Mouse (Mus musculus): ENCODE results near the gene Cd300ld2.

DNA sequence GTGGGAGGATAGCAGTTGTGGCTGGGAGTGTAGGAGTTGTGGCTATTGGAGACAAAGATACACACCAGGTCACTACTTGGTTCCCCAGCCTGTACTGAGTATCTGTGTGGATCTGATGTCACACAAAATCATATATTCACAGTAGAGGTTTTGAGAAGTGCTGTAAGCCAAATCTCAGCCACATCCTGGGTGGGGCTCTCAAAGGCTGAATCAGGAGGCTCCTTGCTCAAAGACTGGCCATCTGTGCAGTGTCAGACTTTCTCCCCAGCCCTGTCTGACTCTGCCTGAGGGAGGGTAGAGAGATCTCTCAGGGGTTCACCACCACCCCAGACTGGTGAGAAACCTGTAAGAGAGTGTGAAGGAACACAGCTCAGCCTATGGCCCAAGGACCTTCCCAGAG lies 38.5 kb upstream of the Cd300ld2 start:
- TF ChIP-seq TCF3 (IDR thresholded peaks at IDR 0.05; ENCODE audit: insufficient read length, low read depth) (no peak), USF1 (IDR thresholded peaks at IDR 0.05; ENCODE audit: low read depth) (no peak), POLR2A (IDR thresholded peaks at IDR 0.05; ENCODE audit: insufficient read length, low read depth) (no peak), MYOD1 (IDR thresholded peaks at IDR 0.05; ENCODE audit: control insufficient read depth in 1 of 3, insufficient read length in 2 of 3, low read depth in 2 of 3) (no peak), CEBPB (IDR thresholded peaks at IDR 0.05; ENCODE audit: insufficient read depth, poor library complexity, severe bottlenecking) (no peak), TCF12 (IDR thresholded peaks at IDR 0.05; ENCODE audit: insufficient read depth, poor library complexity, severe bottlenecking) (no peak)

Measured in myocyte (in vitro differentiated cells).